Mouse (Mus musculus): Measurements from ENCODE around the gene Olfr1009. TPM values are rescaled to one million over a fixed set of nuclear protein-coding genes. Genes with fewer than 3 reads are reported as not detected.

Olfr1009 gene
- polyA plus RNA-seq, 1 experiment from 2014 or later = not detected

DNA sequence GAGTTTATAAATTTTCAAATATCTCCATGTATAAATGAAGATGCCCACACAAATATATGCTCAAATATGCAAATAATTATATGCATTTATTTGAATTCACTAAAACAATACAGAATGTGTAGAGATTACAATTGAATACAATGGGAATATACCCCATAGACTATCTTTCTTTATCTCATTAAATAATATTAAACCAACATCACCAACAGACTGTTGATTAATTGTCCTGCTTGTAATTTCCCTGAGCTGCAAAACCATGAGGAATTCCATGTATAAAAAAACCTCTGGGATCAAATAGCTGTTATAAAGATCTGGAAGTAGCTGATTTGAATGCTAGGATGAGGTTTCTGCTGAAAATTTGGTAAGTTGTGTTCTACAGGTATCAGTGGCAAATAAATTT, 51.6 kb downstream of the Olfr1009 start, which contains the start of gene Olfr1013:
Gene Olfr1013, plus strand, starts transcription at position 301 of the 400 bp plus-strand sequence.
- H3K4me1 ChIP-seq (ENCODE audit: control insufficient read depth in 2 of 2, insufficient read depth in 2 of 2, low read length in 2 of 2) = no peaks in the 10 kb centered on the region
- H3K27me3 ChIP-seq (ENCODE audit: control insufficient read depth, insufficient read depth, low read length) = no peaks in the 10 kb centered on the region
- no peak for ATAC-seq (ENCODE audit: insufficient number of reproducible peaks, insufficient read depth, low FRiP score, low read depth)
- H3K27ac ChIP-seq (replicated peaks in 1 of 2; ENCODE audit: control insufficient read depth in 1 of 2, insufficient read depth in 1 of 2, low read depth in 2 of 2, low read length in 2 of 2) = no peak within 1 kb of the TSS
- no peak within 1 kb of the TSS for H3K4me2 ChIP-seq (ENCODE audit: low read length)
- no peak within 1 kb of the TSS for H3K4me3 ChIP-seq (ENCODE audit: control insufficient read depth in 1 of 2, insufficient read depth in 1 of 2, low read depth in 1 of 2, low read length in 2 of 2)
- H3K9me3 ChIP-seq (ENCODE audit: control insufficient read depth, low read length) = no peaks in the 10 kb centered on the region
- no peaks in the 10 kb centered on the region for H3K36me3 ChIP-seq (ENCODE audit: control insufficient read depth, insufficient read depth, low read length)
- no peak within 1 kb of the TSS for H3K9ac ChIP-seq (ENCODE audit: low read length)

DNA sequence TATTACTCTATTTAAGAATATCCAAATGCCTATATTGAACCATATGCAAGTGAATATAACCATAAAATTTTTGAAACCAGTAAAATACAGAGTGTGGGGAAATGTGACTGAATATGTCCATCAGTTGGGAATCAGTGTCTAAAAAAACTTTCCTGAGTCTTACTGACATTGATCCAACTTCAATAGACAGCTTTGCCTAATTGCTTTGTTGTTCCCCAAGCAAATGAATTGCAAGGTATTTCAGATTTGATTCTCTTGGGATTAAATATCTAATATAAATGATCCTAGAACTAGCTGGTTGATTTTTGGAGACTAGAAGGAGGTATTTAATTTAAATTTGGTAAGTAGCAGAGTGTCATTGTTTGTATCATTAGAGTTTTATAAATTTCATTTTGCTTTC, 57.2 kb downstream of the Olfr1009 start, which contains the start of gene Olfr1014:
Gene Olfr1014, plus strand, starts transcription at position 301 of the 400 bp plus-strand sequence.
- H3K36me3 ChIP-seq (ENCODE audit: control insufficient read depth, insufficient read depth, low read length) = no peaks in the 10 kb centered on the region
- no peak within 1 kb of the TSS for H3K27ac ChIP-seq (replicated peaks in 1 of 2; ENCODE audit: control insufficient read depth in 1 of 2, insufficient read depth in 1 of 2, low read depth in 2 of 2, low read length in 2 of 2)
- no peak within 1 kb of the TSS for H3K9ac ChIP-seq (ENCODE audit: low read length)
- H3K9me3 ChIP-seq (ENCODE audit: control insufficient read depth, low read length) = no peaks in the 10 kb centered on the region
- H3K4me2 ChIP-seq (ENCODE audit: low read length) = no peak within 1 kb of the TSS
- no peak within 1 kb of the TSS for H3K4me3 ChIP-seq (ENCODE audit: control insufficient read depth in 1 of 2, insufficient read depth in 1 of 2, low read depth in 1 of 2, low read length in 2 of 2)
- no peak for ATAC-seq (ENCODE audit: insufficient number of reproducible peaks, insufficient read depth, low FRiP score, low read depth)
- no peaks in the 10 kb centered on the region for H3K27me3 ChIP-seq (ENCODE audit: control insufficient read depth, insufficient read depth, low read length)
- no peaks in the 10 kb centered on the region for H3K4me1 ChIP-seq (ENCODE audit: control insufficient read depth in 2 of 2, insufficient read depth in 2 of 2, low read length in 2 of 2)

Other genes with a start within 250 kb of the Olfr1009 start
- gene 4833423E24Rik, start 196.4 kb upstream of the Olfr1009 start, polyA plus RNA-seq (2014; fragmentation: Nextera tagmentation; extraction: Ambion mirVana) = not detected in 2 replicates
- not detected in 2 replicates for gene Olfr996, start 136.2 kb upstream of the Olfr1009 start, polyA plus RNA-seq (2014; fragmentation: Nextera tagmentation; extraction: Ambion mirVana)
- gene Olfr998, start 126.5 kb upstream of the Olfr1009 start, polyA plus RNA-seq (2014; fragmentation: Nextera tagmentation; extraction: Ambion mirVana) = not detected in 2 replicates
- gene Olfr1000, start 103.5 kb upstream of the Olfr1009 start, polyA plus RNA-seq (2014; fragmentation: Nextera tagmentation; extraction: Ambion mirVana) = not detected in 2 replicates
- not detected in 2 replicates for gene Olfr1002, start 64.7 kb upstream of the Olfr1009 start, polyA plus RNA-seq (2014; fragmentation: Nextera tagmentation; extraction: Ambion mirVana)
- not detected in 2 replicates for gene Olfr154, start 51.0 kb upstream of the Olfr1009 start, polyA plus RNA-seq (2014; fragmentation: Nextera tagmentation; extraction: Ambion mirVana)
- gene Olfr1006, start 36.7 kb upstream of the Olfr1009 start, polyA plus RNA-seq (2014; fragmentation: Nextera tagmentation; extraction: Ambion mirVana) = not detected in 2 replicates
- gene Olfr1008, start 26.0 kb upstream of the Olfr1009 start, polyA plus RNA-seq (2014; fragmentation: Nextera tagmentation; extraction: Ambion mirVana) = not detected in 2 replicates
- not detected in 2 replicates for gene Olfr1012, start 47.3 kb downstream of the Olfr1009 start, polyA plus RNA-seq (2014; fragmentation: Nextera tagmentation; extraction: Ambion mirVana)
- not detected in 2 replicates for gene Olfr1013, start 51.7 kb downstream of the Olfr1009 start, polyA plus RNA-seq (2014; fragmentation: Nextera tagmentation; extraction: Ambion mirVana)
- not detected in 2 replicates for gene Olfr1014, start 57.3 kb downstream of the Olfr1009 start, polyA plus RNA-seq (2014; fragmentation: Nextera tagmentation; extraction: Ambion mirVana)
- gene Olfr1015, start 66.6 kb downstream of the Olfr1009 start, polyA plus RNA-seq (2014; fragmentation: Nextera tagmentation; extraction: Ambion mirVana) = not detected in 2 replicates
- gene Olfr1016, start 87.1 kb downstream of the Olfr1009 start, polyA plus RNA-seq (2014; fragmentation: Nextera tagmentation; extraction: Ambion mirVana) = not detected in 2 replicates
- not detected in 2 replicates for gene Olfr1018, start 103.1 kb downstream of the Olfr1009 start, polyA plus RNA-seq (2014; fragmentation: Nextera tagmentation; extraction: Ambion mirVana)
- gene Olfr1019, start 130.1 kb downstream of the Olfr1009 start, polyA plus RNA-seq (2014; fragmentation: Nextera tagmentation; extraction: Ambion mirVana) = not detected in 2 replicates
- not detected in 2 replicates for gene Olfr1020, start 131.6 kb downstream of the Olfr1009 start, polyA plus RNA-seq (2014; fragmentation: Nextera tagmentation; extraction: Ambion mirVana)
- gene Olfr1022, start 153.2 kb downstream of the Olfr1009 start, polyA plus RNA-seq (2014; fragmentation: Nextera tagmentation; extraction: Ambion mirVana) = not detected in 2 replicates
- gene Olfr1023, start 170.2 kb downstream of the Olfr1009 start, polyA plus RNA-seq (2014; fragmentation: Nextera tagmentation; extraction: Ambion mirVana) = not detected in 2 replicates
- not detected in 2 replicates for gene Olfr1024, start 189.6 kb downstream of the Olfr1009 start, polyA plus RNA-seq (2014; fragmentation: Nextera tagmentation; extraction: Ambion mirVana)
- gene Olfr1025-ps1, start 199.8 kb downstream of the Olfr1009 start, polyA plus RNA-seq (2014; fragmentation: Nextera tagmentation; extraction: Ambion mirVana) = not detected in 2 replicates
- gene Olfr1026, start 206.1 kb downstream of the Olfr1009 start, polyA plus RNA-seq (2014; fragmentation: Nextera tagmentation; extraction: Ambion mirVana) = not detected in 2 replicates
- not detected in 2 replicates for gene Olfr1028, start 235.0 kb downstream of the Olfr1009 start, polyA plus RNA-seq (2014; fragmentation: Nextera tagmentation; extraction: Ambion mirVana)